Mouse (Mus musculus) hematopoietic multipotent progenitor cell, adult 10-12 weeks (in vitro differentiated cells): ENCODE measurements around the gene Aifm2. TPM values are rescaled to one million over a fixed set of nuclear protein-coding genes. Genes with fewer than 3 reads are reported as not detected.

Experiments used
- polyA plus RNA-seq: library from polyadenylated mRNA; stranded (reverse); fragments of >175 nt; gene quantifications from 2 replicates; pipeline ENCODE4 v1.2.3, GENCODE M21; 2012; ENCODE audit warnings: low replicate concordance

The Aifm2 gene
- 2.0 and 2.6 TPM in 2 replicates for polyA plus RNA-seq

DNA sequence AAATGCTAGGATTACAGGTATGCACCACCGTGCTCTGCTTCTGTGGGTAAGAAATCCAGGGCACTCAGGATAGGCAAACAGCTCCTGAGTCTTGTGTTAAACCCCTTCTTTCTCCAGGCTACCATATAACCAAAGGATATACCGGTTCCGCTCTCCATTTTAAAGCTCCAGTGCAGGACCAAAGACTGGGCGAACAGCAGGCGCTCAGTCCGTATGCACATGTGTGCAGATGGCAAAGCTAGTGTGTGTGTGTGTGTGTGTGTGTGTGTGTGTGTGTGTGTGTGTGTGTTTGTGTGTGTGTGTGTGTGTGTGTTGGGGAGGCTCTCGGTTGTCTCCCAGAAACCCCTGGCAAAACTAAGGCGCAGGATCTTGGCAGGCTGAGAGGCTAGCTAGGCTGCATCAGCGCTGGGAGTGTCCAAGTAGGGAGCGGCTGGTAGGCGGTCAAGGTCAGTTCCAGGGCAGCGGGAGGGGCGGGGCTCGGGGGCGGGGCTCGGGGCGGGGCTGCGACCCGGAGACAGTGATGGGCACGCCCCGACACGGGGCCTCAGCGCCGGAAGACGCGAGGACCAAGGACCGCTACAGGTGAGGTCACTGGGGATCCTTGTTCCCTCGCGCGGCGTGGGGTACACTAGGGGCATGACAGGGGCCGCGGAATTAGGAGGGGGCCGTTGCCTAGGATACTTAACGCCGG is at the start of gene Aifm2:
Aifm2 (plus strand) TSS at position 493 of the 691 bp plus-strand sequence.

GRCm38 (mm10) chr10:61680015-61680913 is 34.8 kb upstream of the Aifm2 start, which contains the start of gene Sar1a:
Sar1a (plus strand) TSS chr10:61680299.

DNA sequence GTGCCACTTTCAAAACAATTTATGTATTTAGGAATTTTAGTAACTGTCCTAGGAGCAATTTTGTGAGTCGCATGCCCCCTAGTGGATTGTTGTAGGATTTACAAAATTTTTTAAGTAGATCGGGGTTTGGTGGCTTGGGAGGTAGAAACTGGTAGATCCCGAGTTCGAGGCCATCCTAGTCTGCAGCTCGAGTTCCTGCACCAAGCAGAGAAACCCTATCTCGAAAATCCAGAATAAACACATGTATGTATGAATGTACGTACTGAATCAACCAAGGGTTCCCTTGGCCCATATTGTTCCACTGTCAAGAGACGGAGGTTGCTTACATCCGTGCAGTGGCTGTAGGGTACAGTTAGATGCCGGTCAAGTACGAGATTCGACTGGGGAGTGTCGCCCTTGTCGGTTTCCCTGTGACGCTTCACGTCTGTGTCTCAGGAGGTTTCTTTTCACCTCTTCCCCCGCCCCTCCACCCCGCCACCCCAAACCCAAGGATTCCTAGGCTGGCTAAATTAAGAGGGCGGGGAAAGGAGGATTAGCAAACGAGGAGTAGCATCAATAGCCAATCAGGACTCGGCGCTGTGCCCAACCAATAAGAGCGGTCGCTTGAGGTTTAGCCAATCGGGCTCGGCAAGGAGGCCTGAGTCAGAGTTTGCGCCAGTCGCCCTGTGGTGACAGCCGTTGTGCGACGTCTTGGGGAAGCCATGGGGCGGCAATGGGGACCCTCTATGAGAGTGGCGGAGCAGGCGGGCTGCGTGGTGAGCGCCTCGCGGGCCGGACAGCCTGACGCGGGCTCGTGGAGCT is 20.0 kb upstream of the Aifm2 start, which contains the start of gene Tysnd1:
Tysnd1 (plus strand) TSS at position 645 of the 801 bp plus-strand sequence.

GRCm38 (mm10) chr10:61783621-61784251 is 68.7 kb downstream of the Aifm2 start, which contains the start of gene H2afy2:
H2afy2 (minus strand) TSS chr10:61784147.

Other genes with a start within 250 kb of the Aifm2 start
- gene Lrrc20, start 239.5 kb upstream of the Aifm2 start, polyA plus RNA-seq, result 5.3 and 10.9 TPM in 2 replicates
- gene Npffr1, start 119.8 kb upstream of the Aifm2 start, polyA plus RNA-seq, result not detected in 2 replicates
- 8.3 and 12.5 TPM in 2 replicates for gene Ppa1, start 66.7 kb upstream of the Aifm2 start, polyA plus RNA-seq
- gene Sar1a, start 35.0 kb upstream of the Aifm2 start, polyA plus RNA-seq, result 52.4 and 60.7 TPM in 2 replicates
- gene Tysnd1, start 19.7 kb upstream of the Aifm2 start, polyA plus RNA-seq, result 79.5 and 229 TPM in 2 replicates
- 0.08 TPM in 1 of 2 replicates, not detected in the other for gene H2afy2, start 68.9 kb downstream of the Aifm2 start, polyA plus RNA-seq